18 mouse cellular contexts compared by ENCODE assay signal in the genomic region with DNA sequence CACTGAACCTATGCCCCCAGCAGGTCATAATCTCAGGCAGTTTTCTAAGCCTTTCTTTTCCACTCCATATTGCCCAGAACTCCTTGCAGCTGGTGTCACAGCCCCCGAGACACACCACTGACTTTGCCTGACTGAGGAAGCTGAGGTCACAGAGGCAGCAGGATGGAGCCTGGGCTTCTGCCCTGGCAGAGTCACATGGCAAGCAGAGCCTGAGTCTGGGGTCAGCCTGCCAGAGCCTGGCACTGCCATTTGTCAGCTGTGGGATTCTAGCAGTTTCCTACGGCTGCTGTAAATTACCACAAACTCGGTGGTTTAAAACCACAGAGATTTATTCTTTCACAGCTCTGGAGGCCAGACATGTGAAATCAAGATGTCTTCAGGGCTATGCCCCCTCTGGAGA. TPM values are rescaled to one million over a fixed set of nuclear protein-coding genes. Genes with fewer than 3 reads are reported as not detected.
DNase-seq lines count a peak whose midpoint lies in the region; ATAC-seq lines count a peak whose summit lies in the region.
"Had no signal": no experiment of that assay in that cellular context is flagged by ENCODE, and none has a peak within 500 bp of the region (broad histone marks: within the 10 kb centered on the region; RNA-seq: fewer than 3 reads in every experiment).

No protein-coding gene starts in this region.

- H3K36me3 ChIP-seq in midbrain, embryonic 11.5 days (ENCODE audit: control insufficient read depth, insufficient read depth, low read length) = no peaks in the 10 kb centered on the region
- no peaks in the 10 kb centered on the region for H3K36me3 ChIP-seq in midbrain, embryonic 15.5 days (replicated peaks)
- H3K36me3 ChIP-seq: heart, embryonic 13.5 days; hindbrain, embryonic 13.5 days had no signal

- no peak for ATAC-seq in cerebellum, adult (ENCODE audit: insufficient number of reproducible peaks, low FRiP score, low TSS enrichment)
- ATAC-seq in midbrain, embryonic 11.5 days (ENCODE audit: low FRiP score) = no peak
- no peak for ATAC-seq in midbrain, embryonic 15.5 days (replicated peaks)
- peak; percentile 68 to 92 for ATAC-seq in hematopoietic stem cell, adult 5-6 weeks (replicated peaks in 1 of 2; ENCODE audit: insufficient read depth in 1 of 2, low FRiP score in 2 of 2, low TSS enrichment in 1 of 2, low read depth in 1 of 2, poor library complexity in 2 of 2, severe bottlenecking in 2 of 2)
- ATAC-seq: activated CD4-positive, CD25-positive, alpha-beta regulatory T cell, adult 4 months; forebrain, embryonic 13.5 days; forebrain, postnatal 0 days; hindbrain, postnatal 0 days had no signal

- no peak overlapping the region for H3K9ac ChIP-seq in midbrain, embryonic 11.5 days (ENCODE audit: low read length)
- H3K9ac ChIP-seq in midbrain, embryonic 15.5 days = no peak overlapping the region
- H3K9ac ChIP-seq: forebrain, embryonic 13.5 days; forebrain, postnatal 0 days; heart, embryonic 13.5 days; hindbrain, embryonic 13.5 days had no signal

- peak; percentile 56 to 64 for DNase-seq in cerebellum, postnatal 10 days
- DNase-seq in midbrain, embryonic 11.5 days (ENCODE audit: low spot score, missing footprints) = peak; percentile 6
- peak; percentile 51 for DNase-seq in 416B (ENCODE audit: low read depth)
- no peak for DNase-seq in spleen, adult 18-20 months
- DNase-seq in yolk sac, embryonic 10.5 days (ENCODE audit: low spot score) = no peak
- DNase-seq: adrenal gland, postnatal 25 days; cerebellum, adult 2 months; forebrain, postnatal 0 days; gastrocnemius, postnatal 14 days; heart, postnatal 36 days had no signal

- H3K27ac ChIP-seq in midbrain, embryonic 11.5 days (ENCODE audit: low read depth, low read length) = no peak overlapping the region
- no peak overlapping the region for H3K27ac ChIP-seq in midbrain, embryonic 15.5 days
- H3K27ac ChIP-seq: forebrain, embryonic 13.5 days; heart, embryonic 13.5 days; hindbrain, embryonic 13.5 days; hindbrain, postnatal 0 days had no signal

- no peak overlapping the region for H3K4me2 ChIP-seq in midbrain, embryonic 11.5 days
- no peak overlapping the region for H3K4me2 ChIP-seq in midbrain, embryonic 15.5 days
- H3K4me2 ChIP-seq: forebrain, embryonic 13.5 days; heart, embryonic 13.5 days; hindbrain, embryonic 13.5 days had no signal

- no peaks in the 10 kb centered on the region for H3K4me1 ChIP-seq in midbrain, embryonic 11.5 days (ENCODE audit: control insufficient read depth, insufficient read depth, low read length)
- H3K4me1 ChIP-seq in midbrain, embryonic 15.5 days = peaks cover 7% of the 10 kb centered on the region

- no peaks in the 10 kb centered on the region for H3K27me3 ChIP-seq in midbrain, embryonic 11.5 days (ENCODE audit: control insufficient read depth, insufficient read depth, low read length)
- no peaks in the 10 kb centered on the region for H3K27me3 ChIP-seq in midbrain, embryonic 15.5 days (replicated peaks)
- H3K27me3 ChIP-seq: forebrain, embryonic 13.5 days; heart, embryonic 13.5 days had no signal

- H3K9me3 ChIP-seq in midbrain, embryonic 11.5 days (ENCODE audit: control insufficient read depth, low read length) = no peaks in the 10 kb centered on the region
- no peaks in the 10 kb centered on the region for H3K9me3 ChIP-seq in midbrain, embryonic 15.5 days
- H3K9me3 ChIP-seq: forebrain, embryonic 13.5 days; heart, embryonic 13.5 days; hindbrain, embryonic 13.5 days had no signal

- no peak overlapping the region for H3K4me3 ChIP-seq in midbrain, embryonic 11.5 days (ENCODE audit: low read depth, low read length)
- no peak overlapping the region for H3K4me3 ChIP-seq in midbrain, embryonic 15.5 days
- H3K4me3 ChIP-seq: forebrain, embryonic 13.5 days; heart, embryonic 13.5 days; hindbrain, embryonic 13.5 days had no signal

- WGBS in midbrain, embryonic 11.5 days = 82% methylated on average over 3 of the region's 3 CpGs
- 74% methylated on average over 3 of the region's 3 CpGs for WGBS in midbrain, embryonic 15.5 days

RNA-seq across cellular contexts. Expression of gene Rtn4rl1, which starts 34.0 kb away (rescaled TPM):
- polyA plus RNA-seq in midbrain, embryonic 11.5 days (2014; fragmentation: Nextera tagmentation; extraction: Ambion mirVana) = 4.6 TPM in 2 replicates
- polyA plus RNA-seq in midbrain, embryonic 15.5 days (2015; fragmentation: Nextera tagmentation; extraction: Ambion mirVana) = 15.7 and 18.3 TPM in 2 replicates
- total RNA-seq in hematopoietic stem cell, adult 5-6 weeks (2017) = 0.84 TPM in 1 of 2 replicates, not detected in the other

RNA-seq across cellular contexts. Expression of gene Dph1, which starts 36.6 kb away (rescaled TPM):
- 15.3 and 17.3 TPM in 2 replicates for polyA plus RNA-seq in midbrain, embryonic 11.5 days (2014; fragmentation: Nextera tagmentation; extraction: Ambion mirVana)
- polyA plus RNA-seq in midbrain, embryonic 15.5 days (2015; fragmentation: Nextera tagmentation; extraction: Ambion mirVana) = 13.1 and 14.0 TPM in 2 replicates
- 7.8 and 14.0 TPM in 2 replicates for total RNA-seq in hematopoietic stem cell, adult 5-6 weeks (2017)

RNA-seq across cellular contexts. Expression of gene Ovca2, which starts 49.0 kb away (rescaled TPM):
- 28.5 and 29.8 TPM in 2 replicates for polyA plus RNA-seq in midbrain, embryonic 11.5 days (2014; fragmentation: Nextera tagmentation; extraction: Ambion mirVana)
- polyA plus RNA-seq in midbrain, embryonic 15.5 days (2015; fragmentation: Nextera tagmentation; extraction: Ambion mirVana) = 15.4 and 18.3 TPM in 2 replicates
- 17.1 and 20.8 TPM in 2 replicates for total RNA-seq in hematopoietic stem cell, adult 5-6 weeks (2017)

RNA-seq across cellular contexts. Expression of gene Hic1, which starts 58.3 kb away (rescaled TPM):
- polyA plus RNA-seq in midbrain, embryonic 11.5 days (2014; fragmentation: Nextera tagmentation; extraction: Ambion mirVana) = 0.34 and 0.57 TPM in 2 replicates
- 2.8 and 3.2 TPM in 2 replicates for polyA plus RNA-seq in midbrain, embryonic 15.5 days (2015; fragmentation: Nextera tagmentation; extraction: Ambion mirVana)
- not detected in 2 replicates for total RNA-seq in hematopoietic stem cell, adult 5-6 weeks (2017)

Comparison
In these comparisons a context has a peak if more than half of its experiments do, and no peak if none do; other contexts are left out.
1. DNase-seq: peak in cerebellum, postnatal 10 days (2 of 2), midbrain, embryonic 11.5 days (single experiment) and 416B (single experiment); none in spleen, adult 18-20 months (0 of 2) and yolk sac, embryonic 10.5 days (single experiment).
2. ATAC-seq: peak in hematopoietic stem cell, adult 5-6 weeks (2 of 2); none in cerebellum, adult (single experiment), midbrain, embryonic 11.5 days (single experiment) and midbrain, embryonic 15.5 days (single experiment).